Mouse (Mus musculus): Measurements from ENCODE around the gene Irs1.

Gene Irs1

GRCm38 (mm10) chr1:82288421-82288990 lies 2.7 kb downstream of the Irs1 start:
- DNase-seq = no peak

- DNase-seq = peak; percentile 17
Observed at GRCm38 (mm10) chr1:82287776-82288325, 3.4 kb downstream of the Irs1 start.

DNA sequence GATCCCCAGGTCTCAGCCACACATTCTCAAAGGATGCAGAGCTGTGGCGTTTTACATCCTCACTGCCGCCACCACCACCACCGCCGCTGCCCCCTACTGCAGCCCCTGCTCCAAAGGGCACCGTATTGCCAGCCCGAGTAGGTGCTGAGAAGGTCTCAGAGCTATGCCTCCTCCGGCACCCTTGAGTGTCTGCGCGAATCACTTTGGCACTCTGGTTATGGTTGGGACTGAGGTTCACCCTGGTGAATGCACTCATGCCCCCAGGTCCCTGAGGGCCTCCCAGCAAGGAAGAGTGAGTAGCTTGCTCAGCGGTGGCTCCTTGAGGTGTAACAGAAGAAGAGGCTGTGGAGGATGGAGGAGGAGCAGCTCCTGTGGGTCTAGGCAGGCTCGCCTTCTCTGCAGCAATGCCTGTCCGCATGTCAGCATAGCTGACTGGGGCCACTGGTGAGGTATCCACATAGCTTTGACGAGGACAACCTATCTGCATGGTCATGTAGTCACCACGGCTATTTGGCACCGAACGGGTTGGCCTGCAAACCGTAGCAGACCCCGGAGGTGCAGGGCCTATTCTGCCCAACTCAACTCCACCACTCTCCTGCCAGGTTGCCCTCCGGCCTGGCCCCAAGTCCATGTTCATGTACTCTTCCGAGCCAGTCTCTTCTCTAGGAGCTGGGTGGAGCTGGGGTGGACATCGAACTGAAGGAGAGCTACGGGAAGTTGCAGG lies 4.0 kb downstream of the Irs1 start:
- DNase-seq = peak; percentile 20

DNA sequence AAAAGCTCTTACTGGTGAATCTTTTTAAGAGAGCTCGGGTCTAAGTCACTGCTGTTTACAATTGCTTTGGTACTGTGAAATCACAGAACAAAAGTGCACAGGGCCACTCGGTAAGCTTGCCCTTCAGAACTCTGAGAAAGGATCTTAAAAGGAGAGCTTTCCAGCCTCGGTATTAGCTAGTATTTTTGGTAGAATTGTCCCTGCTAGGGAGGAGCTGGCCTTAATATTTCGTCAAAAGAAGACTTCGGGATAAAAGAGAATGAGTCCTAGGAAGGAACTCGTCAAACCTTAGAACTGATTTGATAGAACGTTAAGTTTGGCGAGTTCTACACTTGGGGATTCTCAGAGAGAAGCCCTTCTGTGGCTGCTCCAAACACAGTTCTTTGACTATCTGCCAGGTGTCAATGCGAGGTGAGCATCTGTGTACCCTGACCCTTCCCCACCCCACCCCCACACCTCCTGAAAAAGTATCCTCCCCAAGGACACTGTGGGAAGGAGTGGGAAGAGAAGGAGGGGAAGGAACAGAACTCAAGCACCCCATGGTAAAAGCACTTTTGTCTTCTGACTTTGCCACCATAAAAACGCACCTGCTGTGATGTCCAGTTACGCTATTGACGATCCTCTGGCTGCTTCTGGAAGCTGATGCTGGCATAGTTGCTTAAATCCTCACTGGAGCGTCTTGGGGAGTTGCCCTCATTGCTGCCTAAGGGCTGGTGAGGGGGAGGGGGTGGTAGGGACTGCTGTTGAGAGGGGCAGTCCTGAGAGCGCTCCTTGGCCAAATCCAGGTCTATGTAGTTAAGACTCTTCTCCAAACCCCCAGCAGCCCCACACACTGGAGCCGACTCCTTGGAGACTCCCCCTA lies 4.8 kb downstream of the Irs1 start:
- DNase-seq = no peak

- DNase-seq = no peak
Observed at GRCm38 (mm10) chr1:82285461-82286189, 5.6 kb downstream of the Irs1 start.

DNA sequence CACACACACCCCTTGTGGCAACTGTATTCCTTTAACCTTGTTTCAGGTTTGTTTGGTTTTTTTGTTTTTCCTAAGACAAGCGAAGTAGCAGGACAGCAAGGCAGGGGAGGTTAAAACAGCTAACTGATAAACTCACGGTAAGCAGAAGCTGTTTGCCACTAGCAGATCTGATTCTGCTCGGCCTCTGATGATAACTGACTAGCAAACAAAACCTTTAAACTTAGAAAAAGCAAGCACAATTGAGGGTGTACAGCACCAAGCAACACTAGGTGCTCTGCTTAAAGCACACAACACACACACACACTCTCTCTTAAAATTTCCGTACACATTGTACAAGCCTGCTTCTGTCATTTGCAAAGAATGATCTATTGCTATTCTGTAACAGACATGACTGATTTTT lies 6.8 kb downstream of the Irs1 start:
- DNase-seq = no peak

DNA sequence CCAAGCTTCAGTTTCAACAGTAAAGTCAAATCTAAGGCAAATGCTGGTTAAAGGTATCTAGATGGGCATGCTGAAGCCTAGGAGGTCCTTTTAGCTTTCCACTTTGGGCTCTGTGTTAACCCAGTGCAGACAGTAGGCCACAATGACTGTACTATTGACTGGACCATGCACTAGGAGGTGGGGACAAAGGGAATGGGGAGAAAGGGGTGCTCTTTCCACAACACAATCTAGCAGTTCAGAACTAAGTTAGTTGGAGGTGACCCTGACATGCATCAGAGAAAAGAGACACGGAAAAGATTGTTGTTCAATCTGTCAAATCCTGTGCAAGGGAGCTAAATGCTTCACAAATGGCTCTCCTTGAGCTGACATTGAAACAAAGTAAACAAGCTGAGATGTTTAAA lies 7.3 kb downstream of the Irs1 start:
- DNase-seq = peak; percentile 45

DNA sequence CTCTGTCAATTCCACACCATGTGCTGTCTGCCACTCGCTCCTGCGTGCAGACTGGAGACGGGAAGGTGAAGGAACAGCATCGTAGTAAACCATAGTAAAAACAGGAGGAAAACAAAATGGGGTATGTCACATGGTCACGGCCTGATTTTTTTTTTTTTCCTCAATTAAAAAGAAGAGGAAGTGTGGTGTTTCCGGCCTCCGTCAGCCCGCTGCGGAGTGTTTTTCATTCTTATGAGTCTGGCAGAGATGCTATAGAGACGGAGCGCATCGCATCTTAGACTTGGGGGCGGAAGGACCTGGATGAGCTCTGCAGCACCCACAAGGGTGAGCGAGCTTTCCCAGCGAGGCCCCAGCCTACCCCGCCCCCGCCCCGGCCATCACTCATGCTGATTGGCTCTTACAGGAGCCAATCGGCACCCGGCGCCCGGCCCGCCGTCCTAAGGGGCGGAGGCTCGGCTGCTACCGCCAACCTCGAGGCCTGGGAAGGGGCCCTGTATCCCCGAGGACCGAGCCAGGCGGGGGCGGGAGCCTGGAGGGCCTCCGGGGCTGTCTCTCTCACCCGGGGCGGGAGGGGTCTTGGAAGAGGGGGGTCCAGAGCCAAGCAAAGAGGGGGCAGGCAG lies 8.1 kb downstream of the Irs1 start:
- peak; percentile 90 for DNase-seq

DNA sequence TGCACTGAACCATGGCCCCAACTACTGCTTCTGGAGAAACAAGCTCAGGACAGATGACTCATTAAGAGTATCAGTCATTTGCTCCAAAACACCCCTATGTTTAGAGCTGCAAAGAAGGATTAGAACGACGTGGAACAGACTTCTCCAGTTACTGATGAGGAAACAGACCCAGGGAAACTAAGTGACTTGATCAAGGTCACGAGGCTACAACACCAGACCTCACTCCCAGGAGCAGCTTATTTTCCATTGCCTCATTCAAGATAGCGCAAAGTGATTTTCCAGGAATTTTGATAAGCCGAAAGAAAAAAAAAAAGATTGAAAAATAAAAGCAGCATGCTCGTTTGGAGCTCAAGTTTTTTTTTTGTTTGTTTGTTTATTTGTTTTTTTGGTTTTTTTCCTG lies 9.4 kb downstream of the Irs1 start:
- no peak for DNase-seq

GRCm38 (mm10) chr1:82279768-82280167 lies 11.4 kb downstream of the Irs1 start:
- no peak for DNase-seq

GRCm38 (mm10) chr1:82274361-82274760 lies 16.9 kb downstream of the Irs1 start:
- DNase-seq = no peak

DNA sequence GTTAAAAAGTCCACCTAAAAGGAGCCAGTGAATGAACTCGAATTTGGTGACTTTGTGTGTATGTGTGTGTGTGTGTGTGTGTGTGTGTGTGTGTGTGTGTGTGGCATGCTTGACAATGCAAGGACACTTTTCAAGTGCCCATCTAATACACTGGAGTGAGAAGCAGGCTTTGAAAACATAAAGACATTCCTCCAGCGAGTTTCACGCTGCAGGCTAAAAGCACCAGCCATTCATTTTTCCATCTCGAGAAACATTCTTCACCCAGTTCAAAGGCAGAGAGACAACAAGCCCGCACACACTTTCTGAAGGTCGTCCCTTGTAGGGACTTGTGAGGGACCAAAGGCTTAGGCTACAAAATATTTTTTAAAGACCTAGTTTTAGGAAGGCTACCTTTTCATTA lies 17.7 kb downstream of the Irs1 start:
- DNase-seq = no peak

GRCm38 (mm10) chr1:82272231-82272630 lies 19.0 kb downstream of the Irs1 start:
- no peak for DNase-seq

DNA sequence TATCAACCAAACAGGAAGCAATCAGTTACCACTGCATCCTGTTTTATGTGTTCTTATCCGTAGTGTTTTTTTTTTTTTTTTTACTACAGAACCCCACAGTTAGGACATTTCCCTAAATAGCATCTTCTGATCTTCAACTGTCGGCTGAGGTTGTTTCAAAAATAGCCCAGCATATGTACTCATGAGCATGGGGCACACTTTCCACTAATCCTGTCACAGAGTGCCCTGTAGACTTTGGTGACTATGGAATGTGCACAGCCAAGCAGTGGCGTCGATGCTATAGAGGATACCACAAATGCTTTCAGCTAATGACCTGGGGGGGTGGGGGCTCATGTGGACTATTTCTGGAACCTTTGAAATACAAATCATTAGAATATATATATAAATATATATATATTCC lies 23.7 kb downstream of the Irs1 start:
- no peak for DNase-seq

GRCm38 (mm10) chr1:82262331-82262730 lies 28.9 kb downstream of the Irs1 start:
- no peak for DNase-seq

DNA sequence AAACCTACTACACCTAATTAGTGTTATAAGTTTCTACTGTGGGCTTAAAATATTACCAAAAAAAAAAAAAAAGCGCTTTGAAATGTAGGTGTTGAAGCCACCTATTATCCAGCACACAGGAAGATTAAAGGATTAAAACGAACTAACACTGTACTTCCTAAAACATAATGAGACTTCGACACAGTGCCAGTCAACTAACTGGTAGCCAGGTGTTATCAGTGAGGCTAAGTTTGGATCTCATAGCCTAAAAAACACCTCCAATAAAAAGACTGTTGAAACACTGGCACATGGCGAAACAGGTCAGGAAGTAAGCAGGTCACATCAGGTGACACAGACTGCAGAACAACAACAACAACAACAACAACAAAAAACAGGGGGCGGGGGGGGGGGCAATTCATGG lies 29.6 kb downstream of the Irs1 start:
- no peak for DNase-seq

GRCm38 (mm10) chr1:82261053-82261618 lies 30.1 kb downstream of the Irs1 start:
- no peak for DNase-seq

DNA sequence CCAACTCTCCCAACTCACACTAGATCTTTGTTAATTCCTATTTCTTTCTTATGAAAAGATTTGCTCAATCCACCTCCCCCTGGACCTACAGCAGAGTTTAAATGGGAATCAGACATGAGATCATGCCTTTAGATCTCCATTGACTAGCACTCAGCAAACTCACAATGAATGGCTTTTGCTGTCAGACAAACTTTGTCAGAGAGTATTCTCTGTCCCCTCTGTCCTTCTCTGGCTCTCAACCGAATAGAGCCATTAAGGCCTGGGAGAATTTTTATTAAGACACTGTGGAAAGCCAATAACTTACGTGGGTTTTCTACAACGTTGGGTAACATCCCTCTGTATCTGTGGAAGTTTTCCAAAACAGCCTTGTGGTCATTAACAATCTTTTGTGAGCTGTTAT lies 31.2 kb downstream of the Irs1 start:
- DNase-seq = no peak

GRCm38 (mm10) chr1:82258331-82258730 lies 32.9 kb downstream of the Irs1 start:
- no peak for DNase-seq

DNA sequence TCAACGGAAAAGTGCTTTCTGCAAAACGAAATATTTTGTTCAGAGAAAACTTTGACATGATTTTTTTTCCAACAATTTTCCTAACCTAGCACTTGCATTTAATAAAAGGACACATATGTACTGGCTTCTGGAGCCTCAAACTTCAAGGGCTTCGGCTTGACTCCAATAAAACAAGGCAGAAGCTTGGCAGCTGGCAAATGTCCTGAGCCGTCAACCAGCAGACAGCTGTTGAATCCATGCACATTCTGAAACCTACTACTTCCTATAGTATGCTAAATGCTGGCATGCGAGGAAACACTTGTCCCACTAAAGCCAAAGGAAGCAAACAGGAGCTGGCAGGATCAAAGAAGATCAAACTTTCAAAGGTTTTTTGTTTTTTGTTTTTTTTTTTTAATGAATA lies 33.8 kb downstream of the Irs1 start:
- DNase-seq = no peak

GRCm38 (mm10) chr1:82253789-82254445 lies 37.3 kb downstream of the Irs1 start:
- DNase-seq = no peak

All from kidney, adult 11 months (tissue).